Mouse (Mus musculus) small intestine, adult 10 weeks (tissue): ENCODE measurements around the gene Zbtb25. TPM values are rescaled to one million over a fixed set of nuclear protein-coding genes. Genes with fewer than 3 reads are reported as not detected.

ENCODE experiments used
- polyA plus RNA-seq: library from polyadenylated mRNA; stranded (reverse); fragments of 350-450 nt; fragmentation: Illumina TruSeq; extraction: RNeasy Lipid Tissue Mini Kit (QIAGEN cat#74804); gene quantifications from one replicate; pipeline ENCODE4 v1.2.3, GENCODE M21; 2014; ENCODE audit warnings: low replicate concordance

Zbtb25 gene
- polyA plus RNA-seq = 10.2 TPM

GRCm38 (mm10) chr12:76369206-76369977 is at the start of gene Zbtb25:
Gene Zbtb25, minus strand, starts transcription at chr12:76369602.

GRCm38 (mm10) chr12:76417433-76417854 is 48.0 kb upstream of the Zbtb25 start, which contains the start of gene Ppp1r36:
Gene Ppp1r36, plus strand, starts transcription at chr12:76417538.

DNA sequence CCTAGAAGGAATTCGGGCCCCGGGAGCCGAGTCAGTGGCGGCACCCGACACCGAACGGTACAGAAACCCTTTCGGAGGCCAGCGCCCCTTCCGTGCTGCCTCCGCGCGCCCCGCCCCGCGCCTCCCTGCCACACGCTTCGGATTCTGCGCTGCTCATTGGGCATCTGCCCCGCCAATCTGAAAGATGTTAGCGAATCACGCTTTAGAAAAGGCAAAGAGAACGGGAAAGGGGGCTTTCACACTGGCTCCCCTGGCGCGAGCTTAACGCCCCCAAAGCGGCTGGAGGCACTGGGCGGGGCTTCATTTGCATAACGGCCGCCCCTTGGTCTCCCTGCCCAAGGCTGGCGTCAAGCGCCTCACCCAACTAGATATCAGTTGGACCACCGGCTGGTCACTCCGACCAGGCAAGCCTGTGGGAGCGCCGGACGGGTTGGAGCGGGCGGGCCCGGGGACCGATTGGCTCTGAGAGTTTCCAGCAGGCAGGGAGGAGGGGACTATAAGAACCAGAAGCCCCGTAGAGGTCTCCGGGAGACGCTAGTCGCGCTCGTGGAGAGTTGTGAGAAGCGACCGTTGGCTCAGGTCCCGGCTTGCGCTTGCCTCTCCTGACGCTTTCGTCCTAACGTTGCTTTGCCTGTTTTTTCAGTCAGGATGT is 34.6 kb upstream of the Zbtb25 start, which contains the start of gene Hspa2:
Gene Hspa2 (plus strand): TSS at position 291 of the 652 bp plus-strand sequence.

GRCm38 (mm10) chr12:76369978-76370830 is 802 bp upstream of the Zbtb25 start, which contains the start of gene Zbtb1:
Gene Zbtb1, plus strand, starts transcription at chr12:76370266.

GRCm38 (mm10) chr12:76324679-76325431 is 44.5 kb downstream of the Zbtb25 start, which contains the start of gene Akap5:
Gene Akap5, plus strand, starts transcription at chr12:76324891.

Other genes with a start within 250 kb of the Zbtb25 start
- not detected for gene Esr2, start 192.3 kb downstream of the Zbtb25 start, polyA plus RNA-seq
- not detected for gene Tex21, start 122.9 kb downstream of the Zbtb25 start, polyA plus RNA-seq
- gene Mthfd1, start 114.3 kb downstream of the Zbtb25 start, polyA plus RNA-seq = 10.5 TPM
- 0.26 TPM for gene Akap5, start 44.7 kb downstream of the Zbtb25 start, polyA plus RNA-seq
- 8.2 TPM for gene Zbtb1, start 664 bp upstream of the Zbtb25 start, polyA plus RNA-seq
- gene Hspa2, start 34.6 kb upstream of the Zbtb25 start, polyA plus RNA-seq = 2.5 TPM
- gene Ppp1r36, start 47.9 kb upstream of the Zbtb25 start, polyA plus RNA-seq = not detected
- 2.3 TPM for gene Plekhg3, start 161.3 kb upstream of the Zbtb25 start, polyA plus RNA-seq